Mouse (Mus musculus): ENCODE data around the gene Mapkap1. TPM values are rescaled to one million over a fixed set of nuclear protein-coding genes. Genes with fewer than 3 reads are reported as not detected.
A peak's percentile ranks its signal among the peaks of the same experiment; 100 is the strongest.
"Not testable (repeated sequence)": the region's sequence is repeated elsewhere in the genome, so short reads cannot be mapped to it uniquely, and the experiment has no call there.

Gene Mapkap1
- total and polyA plus RNA-seq, 2 experiments from 2014 or later: 90.4 to 153 TPM

DNA sequence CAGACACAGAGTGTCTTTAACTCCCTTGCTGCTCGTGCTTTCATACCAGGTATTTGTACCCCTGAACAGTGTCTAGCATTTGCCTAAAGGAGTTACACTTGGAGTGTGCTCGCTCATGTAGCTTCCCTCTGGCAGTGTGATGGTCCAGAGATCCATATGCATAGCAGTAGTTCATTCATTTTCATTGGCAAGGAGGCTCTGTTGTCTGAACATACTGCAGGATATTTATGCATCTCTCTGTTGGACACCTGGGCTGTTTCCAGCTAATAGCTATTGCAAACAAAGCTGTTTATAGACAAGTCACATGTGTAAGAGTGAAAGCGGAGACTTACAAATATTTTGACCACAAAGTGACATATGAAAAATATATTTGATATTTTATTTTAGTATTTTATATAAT lies 67.2 kb downstream of the Mapkap1 start:
- no peak overlapping the region for H3K9ac ChIP-seq (replicated peaks; ENCODE audit: low read length)
- no peaks in the 10 kb centered on the region for H3K9me3 ChIP-seq (ENCODE audit: low read length)
- H3K4me1 ChIP-seq (ENCODE audit: insufficient read depth, low read length): no peaks in the 10 kb centered on the region
- H3K4me2 ChIP-seq (ENCODE audit: low read depth, low read length): no peak overlapping the region
- DNase-seq (ENCODE audit: low spot score): peak; percentile 66
- WGBS: 29% methylated on average over 3 of the region's 3 CpGs
- no peaks in the 10 kb centered on the region for H3K27me3 ChIP-seq (ENCODE audit: insufficient read depth, low read length)
- no peak for ATAC-seq
- no peak overlapping the region for H3K4me3 ChIP-seq (ENCODE audit: low read length)
- no peak for TF ChIP-seq CTCF (IDR thresholded peaks at IDR 0.05; ENCODE audit: low read depth)
- peak overlapping the region; percentile 20; the same call in 1 of the 2 replicates for H3K27ac ChIP-seq
- no peaks in the 10 kb centered on the region for H3K36me3 ChIP-seq (ENCODE audit: insufficient read depth, low read length)

DNA sequence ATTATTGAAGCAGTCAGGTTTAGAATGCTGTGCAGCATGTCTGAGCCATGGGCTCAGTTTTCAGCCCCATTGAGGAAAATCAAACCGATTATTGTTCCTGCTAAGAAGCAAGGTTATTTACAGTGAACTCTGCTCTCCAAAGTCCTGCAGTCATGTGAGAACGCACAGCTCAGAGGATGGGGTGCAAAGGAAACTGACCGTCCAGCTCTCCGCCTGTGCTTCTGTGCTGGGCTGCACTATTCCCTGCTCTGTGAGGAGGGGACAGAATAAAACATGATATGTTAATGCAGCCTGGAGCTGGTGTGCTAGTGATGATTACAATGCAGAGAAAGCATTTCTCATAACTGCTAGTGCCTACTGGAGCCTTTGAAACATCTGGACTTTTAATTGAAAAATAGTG lies 74.8 kb downstream of the Mapkap1 start:
- Histone ChIP-seq H3K9ac (replicated peaks; ENCODE audit: low read length) (no peak overlapping the region), H3K4me2 (ENCODE audit: low read depth, low read length) (no peak overlapping the region), H3K4me1 (ENCODE audit: insufficient read depth, low read length) (no peaks in the 10 kb centered on the region; the same call in 1 of the 2 replicates), H3K27ac (no peak overlapping the region), H3K4me3 (ENCODE audit: low read length) (no peak overlapping the region), H3K36me3 (ENCODE audit: insufficient read depth, low read length) (no peaks in the 10 kb centered on the region), H3K27me3 (ENCODE audit: insufficient read depth, low read length) (no peaks in the 10 kb centered on the region), H3K9me3 (ENCODE audit: low read length) (no peaks in the 10 kb centered on the region)
- no peak for ATAC-seq
- WGBS: 38% methylated on average over 4 of the region's 4 CpGs
- no peak for TF ChIP-seq CTCF (IDR thresholded peaks at IDR 0.05; ENCODE audit: low read depth)
- no peak for DNase-seq (ENCODE audit: low spot score)

DNA sequence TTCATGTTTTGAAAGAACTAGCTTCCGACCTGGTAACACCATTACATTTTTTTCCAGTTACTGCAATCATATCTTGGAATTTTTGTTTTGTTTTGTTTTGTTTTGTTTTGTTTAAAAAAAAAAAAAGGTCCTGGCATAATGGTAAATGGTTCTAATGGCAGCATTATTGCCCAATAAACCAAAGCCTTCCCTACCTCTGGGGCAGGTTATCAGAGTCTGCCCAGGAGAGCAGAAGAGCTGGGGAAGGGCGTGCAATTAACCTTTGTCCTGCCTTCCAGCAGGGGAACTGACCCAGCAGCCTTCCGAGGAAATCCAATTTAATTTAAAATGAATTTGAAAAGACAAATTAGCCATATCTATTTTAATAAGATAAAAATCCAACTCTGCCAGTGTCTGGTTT lies 75.5 kb downstream of the Mapkap1 start:
- no peaks in the 10 kb centered on the region; the same call in 1 of the 2 replicates for H3K4me1 ChIP-seq (ENCODE audit: insufficient read depth, low read length)
- ATAC-seq: no peak
- H3K4me2 ChIP-seq (ENCODE audit: low read depth, low read length): no peak overlapping the region
- H3K9me3 ChIP-seq (ENCODE audit: low read length): no peaks in the 10 kb centered on the region
- no peaks in the 10 kb centered on the region for H3K36me3 ChIP-seq (ENCODE audit: insufficient read depth, low read length)
- no peak overlapping the region for H3K9ac ChIP-seq (replicated peaks; ENCODE audit: low read length)
- WGBS: 76% methylated on average over 3 of the region's 3 CpGs
- TF ChIP-seq CTCF (IDR thresholded peaks at IDR 0.05; ENCODE audit: low read depth): no peak
- no peak for DNase-seq (ENCODE audit: low spot score)
- no peak overlapping the region for H3K27ac ChIP-seq
- no peak overlapping the region for H3K4me3 ChIP-seq (ENCODE audit: low read length)
- no peaks in the 10 kb centered on the region for H3K27me3 ChIP-seq (ENCODE audit: insufficient read depth, low read length)

- Histone ChIP-seq H3K9me3 (ENCODE audit: low read length) (no peaks in the 10 kb centered on the region), H3K36me3 (ENCODE audit: insufficient read depth, low read length) (no peaks in the 10 kb centered on the region), H3K4me1 (ENCODE audit: insufficient read depth, low read length) (no peaks in the 10 kb centered on the region; the same call in 1 of the 2 replicates), H3K4me2 (ENCODE audit: low read depth, low read length) (no peak overlapping the region), H3K9ac (replicated peaks; ENCODE audit: low read length) (no peak overlapping the region), H3K4me3 (ENCODE audit: low read length) (no peak overlapping the region), H3K27ac (no peak overlapping the region), H3K27me3 (ENCODE audit: insufficient read depth, low read length) (no peaks in the 10 kb centered on the region)
- no peak for TF ChIP-seq CTCF (IDR thresholded peaks at IDR 0.05; ENCODE audit: low read depth)
- ATAC-seq (no peak), DNase-seq (ENCODE audit: low spot score) (no peak)
- WGBS: 59% methylated on average over 3 of the region's 3 CpGs
Measured at GRCm38 (mm10) chr2:34482531-34482930, 76.0 kb downstream of the Mapkap1 start.

- no peak for TF ChIP-seq CTCF (IDR thresholded peaks at IDR 0.05; ENCODE audit: low read depth)
- 77% methylated on average over 7 of the region's 7 CpGs for WGBS
- H3K27ac ChIP-seq: no peak overlapping the region
Measured at GRCm38 (mm10) chr2:34487281-34487680, 80.7 kb downstream of the Mapkap1 start.

DNA sequence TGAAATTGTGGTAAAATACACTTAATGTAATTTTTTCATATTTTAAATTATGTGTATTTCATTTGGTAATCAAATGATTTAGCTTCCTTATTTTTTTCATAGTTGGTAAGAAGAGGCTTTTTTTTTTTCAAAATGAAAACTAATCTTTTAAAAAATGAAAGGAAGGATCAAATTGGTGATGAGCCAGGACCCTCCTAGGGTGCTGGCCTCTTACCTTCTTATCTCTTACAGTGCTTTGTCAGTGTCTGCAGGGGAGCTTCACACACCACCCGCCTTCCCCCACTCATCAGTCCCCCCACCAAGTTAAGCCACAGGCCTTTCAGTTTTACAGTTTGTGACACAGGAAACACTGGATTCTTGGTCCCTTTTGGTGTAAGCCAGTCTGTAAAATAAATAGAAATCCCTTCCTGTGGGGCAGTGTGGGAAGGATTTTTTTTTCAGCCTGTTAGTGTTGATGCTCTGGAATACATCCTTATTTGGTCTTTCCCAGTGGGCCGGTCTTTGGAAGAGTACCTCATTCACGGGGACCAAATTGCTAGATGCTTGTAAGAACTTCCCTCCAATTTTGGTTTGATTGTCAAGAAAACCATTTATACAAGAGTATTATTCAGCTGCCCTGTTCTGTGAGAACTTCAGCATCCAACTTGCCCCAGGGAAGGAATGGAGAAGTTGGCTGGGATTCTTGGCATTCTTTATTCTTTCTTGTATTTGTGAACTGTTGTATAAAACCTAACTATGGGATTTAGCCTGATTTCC lies 97.6 kb downstream of the Mapkap1 start:
- no peak overlapping the region for H3K4me2 ChIP-seq (ENCODE audit: low read depth, low read length)
- 42% methylated on average over 3 of the region's 3 CpGs for WGBS
- no peaks in the 10 kb centered on the region for H3K4me1 ChIP-seq (ENCODE audit: insufficient read depth, low read length)
- H3K27me3 ChIP-seq (ENCODE audit: insufficient read depth, low read length): no peaks in the 10 kb centered on the region
- no peak overlapping the region for H3K27ac ChIP-seq
- no peak overlapping the region for H3K9ac ChIP-seq (replicated peaks; ENCODE audit: low read length)
- no peaks in the 10 kb centered on the region for H3K36me3 ChIP-seq (ENCODE audit: insufficient read depth, low read length)
- TF ChIP-seq CTCF (IDR thresholded peaks at IDR 0.05; ENCODE audit: low read depth): no peak
- no peak for ATAC-seq
- no peak overlapping the region for H3K4me3 ChIP-seq (ENCODE audit: low read length)
- H3K9me3 ChIP-seq (ENCODE audit: low read length): no peaks in the 10 kb centered on the region
- no peak for DNase-seq (ENCODE audit: low spot score)

More at GRCm38 (mm10) chr2:34487281-34487680, 80.7 kb downstream of the Mapkap1 start:
- H3K36me3 ChIP-seq (ENCODE audit: insufficient read depth, low read length): no peaks in the 10 kb centered on the region
- H3K9me3 ChIP-seq (ENCODE audit: low read length): no peaks in the 10 kb centered on the region
- H3K4me1 ChIP-seq (ENCODE audit: insufficient read depth, low read length): no peaks in the 10 kb centered on the region
- H3K9ac ChIP-seq (replicated peaks; ENCODE audit: low read length): no peak overlapping the region
- no peak for ATAC-seq
- H3K4me2 ChIP-seq (ENCODE audit: low read depth, low read length): no peak overlapping the region
- no peak for DNase-seq (ENCODE audit: low spot score)
- no peaks in the 10 kb centered on the region for H3K27me3 ChIP-seq (ENCODE audit: insufficient read depth, low read length)
- H3K4me3 ChIP-seq (ENCODE audit: low read length): no peak overlapping the region

DNA sequence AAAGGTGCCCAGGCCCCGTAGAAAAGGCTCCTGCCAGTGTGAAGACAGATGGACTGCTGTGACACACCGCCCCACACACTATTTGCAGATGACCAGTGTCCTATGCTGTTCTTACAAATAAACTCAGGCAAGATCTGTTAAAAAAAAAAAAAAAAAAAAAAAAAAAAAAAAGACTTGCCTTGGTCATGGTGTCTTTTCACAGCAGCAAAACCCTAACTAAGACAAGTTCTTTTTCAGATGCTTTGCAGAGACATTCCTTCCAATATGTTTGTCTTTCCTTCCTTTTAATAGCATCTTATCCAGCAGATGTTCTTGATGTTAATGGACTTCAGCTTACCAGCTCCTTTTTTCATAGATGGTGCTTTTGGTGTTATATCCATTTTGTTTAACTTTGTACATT lies 99.6 kb downstream of the Mapkap1 start:
- H3K9ac ChIP-seq (replicated peaks; ENCODE audit: low read length); ATAC-seq; DNase-seq (ENCODE audit: low spot score); H3K4me3 ChIP-seq (ENCODE audit: low read length); H3K36me3 ChIP-seq (ENCODE audit: insufficient read depth, low read length); H3K27me3 ChIP-seq (ENCODE audit: insufficient read depth, low read length); H3K27ac ChIP-seq; H3K4me1 ChIP-seq (ENCODE audit: insufficient read depth, low read length); H3K4me2 ChIP-seq (ENCODE audit: low read depth, low read length); H3K9me3 ChIP-seq (ENCODE audit: low read length): not testable (repeated sequence)
- WGBS: 96% methylated on average over 2 of the region's 2 CpGs

Data from hindbrain, postnatal 0 days (tissue).